Mouse (Mus musculus) retina, postnatal 1 day (tissue): ENCODE measurements at regions not wholly inside any gene's neighbourhood (a gene's known extent, or its start where the extent isn't known, plus 50 kb on each side); places are given as distances from the start of the nearest gene placed in this dataset.

Source experiments
- DNase-seq: peaks from one replicate; pipeline ENCODE4 v3.0.0-alpha.2; 2012

GRCm38 (mm10) chr8:26288163-26288562 lies 168.8 kb downstream of the Gm45692 start:
- DNase-seq: no peak

GRCm38 (mm10) chr8:26298066-26298804 lies 178.9 kb downstream of the Gm45692 start:
- DNase-seq: no peak

- peak; percentile 74 for DNase-seq
These were observed 180.9 kb downstream of the Gm45692 start for GRCm38 (mm10) chr8:26300246-26300645.

- no peak for DNase-seq
These were observed 182.6 kb downstream of the Gm45692 start for GRCm38 (mm10) chr8:26301961-26302360.

- no peak for DNase-seq
These were observed 185.2 kb downstream of the Gm45692 start for GRCm38 (mm10) chr8:26304566-26304965.

- DNase-seq: peak; percentile 86
These were observed 185.9 kb downstream of the Gm45692 start for GRCm38 (mm10) chr8:26305061-26305879.

- no peak for DNase-seq
These were observed 188.8 kb downstream of the Gm45692 start for GRCm38 (mm10) chr8:26308121-26308641.

- no peak for DNase-seq
These were observed 190.4 kb downstream of the Gm45692 start for GRCm38 (mm10) chr8:26309764-26310163.

GRCm38 (mm10) chr8:26323606-26324350 lies 204.4 kb downstream of the Gm45692 start:
- no peak for DNase-seq

- DNase-seq: no peak
These were observed 205.3 kb downstream of the Gm45692 start for GRCm38 (mm10) chr8:26324606-26325005.

GRCm38 (mm10) chr8:26329813-26330212 lies 210.5 kb downstream of the Gm45692 start:
- DNase-seq: no peak

GRCm38 (mm10) chr8:26336906-26337650 lies 217.7 kb downstream of the Gm45692 start:
- no peak for DNase-seq

GRCm38 (mm10) chr8:26345078-26345477 lies 225.7 kb downstream of the Gm45692 start:
- DNase-seq: peak; percentile 67

- DNase-seq: no peak
These were observed 229.9 kb downstream of the Gm45692 start for GRCm38 (mm10) chr8:26349231-26349630.

- DNase-seq: no peak
These were observed 230.5 kb downstream of the Gm45692 start for GRCm38 (mm10) chr8:26349854-26350253.

GRCm38 (mm10) chr8:26350616-26351015 lies 231.3 kb downstream of the Gm45692 start:
- peak; percentile 12 for DNase-seq

GRCm38 (mm10) chr8:26351643-26352540 lies 232.6 kb downstream of the Gm45692 start:
- DNase-seq: peak; percentile 61

- DNase-seq: peak; percentile 46
These were observed 233.2 kb downstream of the Gm45692 start for GRCm38 (mm10) chr8:26352541-26353010.

GRCm38 (mm10) chr8:26353476-26353875 lies 234.1 kb downstream of the Gm45692 start:
- DNase-seq: no peak

GRCm38 (mm10) chr8:26354516-26354915 lies 235.2 kb downstream of the Gm45692 start:
- DNase-seq: no peak

- no peak for DNase-seq
These were observed 237.5 kb downstream of the Gm45692 start for GRCm38 (mm10) chr8:26356801-26357200.
